Mouse (Mus musculus) olfactory bulb, adult 2 months (tissue): ENCODE data around the gene Wdr43.

ENCODE experiments used
- CTCF ChIP-seq: fragments of 200-500 bp; IDR thresholded peaks from 2 replicates; pipeline ENCODE4 v1.5.1; 2012; ENCODE audit warnings: low read depth, mild to moderate bottlenecking, low read length, moderate library complexity; ENCODE audit not compliant: insufficient read depth
- POLR2A ChIP-seq: fragments of 200-500 bp; IDR thresholded peaks from 2 replicates; pipeline ENCODE4 v1.6.1; 2012; ENCODE audit warnings: mild to moderate bottlenecking, low read depth, low read length, moderate library complexity; ENCODE audit not compliant: insufficient read depth

DNA sequence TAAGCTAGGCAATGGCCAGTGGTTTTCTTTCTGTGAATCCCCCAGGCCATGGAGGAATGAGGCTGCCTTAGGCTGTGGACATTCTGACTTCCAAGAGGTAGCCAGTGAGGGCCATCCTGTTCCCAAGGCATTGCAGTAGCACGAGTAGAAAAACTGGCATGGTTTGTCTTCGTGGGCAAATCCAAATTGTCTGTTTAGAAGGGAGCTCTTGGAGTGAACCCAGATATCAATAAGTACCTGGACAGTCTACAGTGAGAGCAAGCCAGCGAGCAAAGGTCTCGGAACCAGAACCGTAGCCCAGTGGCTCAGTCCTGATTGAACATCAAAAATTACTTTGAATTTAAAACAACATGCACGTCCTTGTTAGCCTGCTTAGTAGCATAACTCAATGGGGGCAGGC lies 67.6 kb downstream of the Wdr43 start:
- TF ChIP-seq CTCF = no peak
- no peak for TF ChIP-seq POLR2A
